In the genomic region with DNA sequence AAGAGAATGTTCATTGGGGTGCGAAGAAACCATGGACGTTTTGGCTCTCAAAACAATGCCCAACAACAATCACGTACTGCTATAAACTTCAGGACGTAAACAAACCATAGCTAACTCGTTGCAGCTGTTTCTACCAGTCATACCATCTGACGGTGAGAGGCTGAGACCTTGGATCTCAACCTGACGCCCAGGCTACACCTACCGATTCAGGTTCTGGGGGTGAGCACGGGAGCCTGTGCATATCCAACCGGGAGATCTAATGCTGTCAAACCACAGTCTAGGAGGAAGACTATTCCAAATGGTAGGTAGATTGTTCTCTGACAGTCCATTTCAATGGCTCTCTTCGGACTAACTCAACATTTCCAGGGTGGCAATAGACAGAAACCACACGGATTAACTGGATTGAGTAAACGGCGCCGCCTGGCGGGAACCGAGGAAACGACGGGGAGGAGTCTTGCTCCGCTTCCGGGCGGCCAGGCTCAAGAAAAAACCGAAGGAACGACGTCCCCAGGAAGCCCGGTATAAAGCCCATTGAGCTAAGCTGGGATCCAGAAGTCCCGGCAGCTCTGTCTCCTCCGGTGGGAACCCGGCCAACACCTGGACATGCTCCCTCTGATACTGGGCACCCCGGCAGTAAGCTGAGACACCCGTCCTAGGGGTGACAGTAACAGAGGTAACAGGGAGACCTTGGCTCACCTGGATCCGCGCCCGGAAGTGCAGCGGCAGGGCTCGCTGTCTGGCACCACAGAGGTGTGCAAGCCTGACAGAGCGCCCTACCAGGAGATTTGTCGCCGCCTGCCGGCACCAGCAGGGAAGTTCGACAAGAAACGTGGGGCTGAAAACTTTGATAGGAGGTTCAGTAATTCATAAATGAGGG, we compare ENCODE assay signal across 1 mouse cellular context.
TF ChIP-seq lines count a peak whose summit lies in the region.

A gene (minus strand): TSS at position 736 of the 877 bp plus-strand sequence.

TF ChIP-seq in CH12.LX, 34 proteins besides CTCF, POLR2A, EP300 and RAD21 (continued from another document):
- TF ChIP-seq MAFK (IDR thresholded peaks at IDR 0.05; ENCODE audit: insufficient replicate concordance, low read length): no peak
- TF ChIP-seq UBTF (IDR thresholded peaks at IDR 0.05; ENCODE audit: low read depth, low read length): no peak
- TF ChIP-seq MYC (IDR thresholded peaks at IDR 0.05; ENCODE audit: low read depth, low read length): peak; percentile 74; the same call in 1 of the 2 replicates
- TF ChIP-seq TCF12 (IDR thresholded peaks at IDR 0.05; ENCODE audit: low read depth, low read length): peak; percentile 83
- no peak for TF ChIP-seq PAX5 (IDR thresholded peaks at IDR 0.05; ENCODE audit: low read length)
- peak; percentile 63; the same call in 1 of the 2 replicates for TF ChIP-seq ZNF384 (IDR thresholded peaks at IDR 0.05; ENCODE audit: low read depth, low read length)
- peak; percentile 82 for TF ChIP-seq MAX (IDR thresholded peaks at IDR 0.05; ENCODE audit: low read length)
- 0 out of 2 replicates have a peak, but pooled peaks have one; percentile 48 for TF ChIP-seq E2F4 (IDR thresholded peaks at IDR 0.05; ENCODE audit: insufficient replicate concordance, low read depth, low read length)
- TF ChIP-seq CHD2 (IDR thresholded peaks at IDR 0.05; ENCODE audit: low read length): peak; percentile 66
- TF ChIP-seq MXI1 (IDR thresholded peaks at IDR 0.05; ENCODE audit: low read depth, low read length): peak; percentile 88
- peak; percentile 94; the same call in 1 of the 2 replicates for TF ChIP-seq POLR2AphosphoS2 (IDR thresholded peaks at IDR 0.05; ENCODE audit: low read depth, low read length)
- TF ChIP-seq HCFC1 (IDR thresholded peaks at IDR 0.05; ENCODE audit: low read depth, low read length): peak; percentile 89
- TF ChIP-seq ZC3H11A (IDR thresholded peaks at IDR 0.05; ENCODE audit: low read depth, low read length): no peak
- TF ChIP-seq GABPA (IDR thresholded peaks at IDR 0.05; ENCODE audit: insufficient replicate concordance, low read depth, low read length): peak; percentile 84
- TF ChIP-seq JUN (IDR thresholded peaks at IDR 0.05; ENCODE audit: insufficient read depth, low read depth, low read length): no peak
- TF ChIP-seq CHD1 (IDR thresholded peaks at IDR 0.05; ENCODE audit: low read depth, low read length): no peak
- peak; percentile 34; the same call in 1 of the 2 replicates for TF ChIP-seq NRF1 (IDR thresholded peaks at IDR 0.05; ENCODE audit: low read depth, low read length)
- no peak for TF ChIP-seq USF1 (IDR thresholded peaks at IDR 0.05; ENCODE audit: low read depth, low read length)
- TF ChIP-seq ETS1 (conservative IDR thresholded peaks at IDR 0.05; ENCODE audit: low read depth, low read length): 0 out of 2 replicates have a peak, but pooled peaks have one; percentile 26
- peak; percentile 93 for TF ChIP-seq SIN3A (IDR thresholded peaks at IDR 0.05; ENCODE audit: low read length)
- no peak for TF ChIP-seq USF2 (conservative IDR thresholded peaks at IDR 0.05; ENCODE audit: low read depth, low read length)
- peak; percentile 70; the same call in 1 of the 2 replicates for TF ChIP-seq ZMIZ1 (IDR thresholded peaks at IDR 0.05; ENCODE audit: low read depth, low read length)
- 0 out of 2 replicates have a peak, but pooled peaks have one; percentile 31 for TF ChIP-seq BHLHE40 (IDR thresholded peaks at IDR 0.05; ENCODE audit: low read depth, low read length)
- peak; percentile 65 for TF ChIP-seq SMC3 (IDR thresholded peaks at IDR 0.05; ENCODE audit: low read depth, low read length)
- TF ChIP-seq MAZ (IDR thresholded peaks at IDR 0.05; ENCODE audit: low read depth, low read length): peak; percentile 77; the same call in 1 of the 2 replicates
- TF ChIP-seq ZKSCAN1 (IDR thresholded peaks at IDR 0.05; ENCODE audit: borderline replicate concordance, low read depth, low read length): no peak
- peak; percentile 93 for TF ChIP-seq ELF1 (IDR thresholded peaks at IDR 0.05; ENCODE audit: low read depth, low read length)
- TF ChIP-seq TBP (conservative IDR thresholded peaks at IDR 0.05; ENCODE audit: low read depth, low read length): peak; percentile 50; the same call in 1 of the 2 replicates
- TF ChIP-seq RCOR1 (conservative IDR thresholded peaks at IDR 0.05; ENCODE audit: low read depth, low read length): 0 out of 2 replicates have a peak, but pooled peaks have one; percentile 56
- 0 out of 2 replicates have a peak, but pooled peaks have one; percentile 31 for TF ChIP-seq JUND (conservative IDR thresholded peaks at IDR 0.05; ENCODE audit: low read depth, low read length)
- peak; percentile 80 for TF ChIP-seq KAT2A (IDR thresholded peaks at IDR 0.05; ENCODE audit: insufficient replicate concordance, low read length)
- TF ChIP-seq MEF2A (IDR thresholded peaks at IDR 0.05; ENCODE audit: borderline replicate concordance, low read depth, low read length): peak; percentile 54; the same call in 1 of the 2 replicates
